Mouse (Mus musculus) liver, postnatal 0 days (tissue): ENCODE measurements around the gene Bend6.

ENCODE experiments used
- CTCF ChIP-seq: sonication (generic); IDR thresholded peaks from 2 replicates; pipeline ENCODE4 v1.5.1; 2016; ENCODE audit warnings: antibody characterized with exemption, low read depth
- EP300 ChIP-seq: IDR thresholded peaks from 2 replicates; pipeline ENCODE4 v1.6.1; 2016; ENCODE audit warnings: antibody characterized with exemption, low read depth, mild to moderate bottlenecking

DNA sequence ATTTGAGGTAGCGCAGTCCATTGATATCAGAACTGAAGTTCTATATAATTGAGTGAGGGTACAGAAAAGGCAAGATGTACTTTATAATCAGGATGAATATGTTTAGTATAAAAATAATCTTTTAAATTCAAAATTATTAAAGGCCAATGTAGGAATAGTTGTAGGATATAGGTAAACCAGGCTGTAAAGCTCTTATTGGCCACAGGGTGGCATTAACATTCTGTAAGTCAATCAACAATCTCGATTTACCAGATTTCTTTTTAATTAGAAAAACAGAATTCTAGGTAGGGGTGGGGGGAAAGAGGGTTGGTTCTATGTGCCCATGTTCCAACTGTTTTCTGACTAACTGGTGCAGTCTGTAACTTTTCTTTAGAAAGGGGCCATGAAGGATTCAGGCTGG lies 60.8 kb downstream of the Bend6 start:
- TF ChIP-seq CTCF (0 out of 2 replicates have a peak, but pooled peaks have one; percentile 16), EP300 (no peak)
